Mouse (Mus musculus) testis, adult 2 months (tissue): ENCODE data around the gene Wipf2.

ENCODE experiments used
- CTCF ChIP-seq: fragments of 200-500 bp; IDR thresholded peaks from 2 replicates; pipeline ENCODE4 v1.5.1; 2012; ENCODE audit warnings: low read depth, mild to moderate bottlenecking, inconsistent platforms, low read length, moderate library complexity; ENCODE audit not compliant: control insufficient read depth, insufficient read depth, insufficient replicate concordance
- POLR2A ChIP-seq: fragments of 200-500 bp; IDR thresholded peaks from 2 replicates; pipeline ENCODE4 v1.6.1; 2012; ENCODE audit warnings: low read depth, mild to moderate bottlenecking, inconsistent platforms, low read length, moderate library complexity; ENCODE audit not compliant: control insufficient read depth

- no peak for TF ChIP-seq CTCF
- no peak for TF ChIP-seq POLR2A
Observed at GRCm38 (mm10) chr11:98889077-98889476, 25.6 kb downstream of the Wipf2 start.
